ENCODE assay signal across 8 mouse cellular contexts in genomic region chr6:136531792-136532230, GRCm38 (mm10). TPM values are rescaled to one million over a fixed set of nuclear protein-coding genes. Genes with fewer than 3 reads are reported as not detected.
DNase-seq lines count a peak whose midpoint lies in the region; ATAC-seq and TF ChIP-seq lines count a peak whose summit lies in the region.

No protein-coding gene starts in this region.

- no peaks in the 10 kb centered on the region for H3K4me1 ChIP-seq in testis, adult 2 months (ENCODE audit: control insufficient read depth, insufficient read depth, low read length)
- H3K4me1 ChIP-seq in embryonic facial prominence, embryonic 12.5 days, result peaks cover 19% of the 10 kb centered on the region
- peaks cover 20% of the 10 kb centered on the region for H3K4me1 ChIP-seq in limb, embryonic 15.5 days
- H3K4me1 ChIP-seq in midbrain, embryonic 15.5 days, result peaks cover 32% of the 10 kb centered on the region

- H3K27ac ChIP-seq in testis, adult 2 months (ENCODE audit: control insufficient read depth, insufficient read depth, low read depth, low read length), result peak overlapping the region; percentile 3; the same call in 1 of the 2 replicates
- H3K27ac ChIP-seq in embryonic facial prominence, embryonic 12.5 days, result peak overlapping the region; percentile 88
- H3K27ac ChIP-seq in limb, embryonic 15.5 days, result peak overlapping the region; percentile 86
- H3K27ac ChIP-seq in midbrain, embryonic 15.5 days, result peak overlapping the region; percentile 84

- no peaks in the 10 kb centered on the region for H3K9me3 ChIP-seq in embryonic facial prominence, embryonic 12.5 days
- no peaks in the 10 kb centered on the region for H3K9me3 ChIP-seq in limb, embryonic 15.5 days
- H3K9me3 ChIP-seq in midbrain, embryonic 15.5 days, result no peaks in the 10 kb centered on the region

- no peak for DNase-seq in testis, postnatal 10 days (ENCODE audit: low spot score)
- DNase-seq in heart, postnatal 10 days, result peak; percentile 55 to 65
- no peak for DNase-seq in urinary bladder, postnatal 25 days (ENCODE audit: low spot score)
- no peak for DNase-seq in layer of hippocampus, postnatal 25 days (ENCODE audit: extremely low spot score in 1 of 2, low spot score in 1 of 2)

- WGBS in embryonic facial prominence, embryonic 12.5 days, result 54% methylated on average over 7 of the region's 7 CpGs
- 50% methylated on average over 7 of the region's 7 CpGs for WGBS in limb, embryonic 15.5 days
- WGBS in midbrain, embryonic 15.5 days, result 56% methylated on average over 7 of the region's 7 CpGs

- H3K36me3 ChIP-seq in testis, adult 2 months (ENCODE audit: control insufficient read depth, insufficient read depth, low read length), result no peaks in the 10 kb centered on the region; the same call in 1 of the 2 replicates
- no peaks in the 10 kb centered on the region for H3K36me3 ChIP-seq in embryonic facial prominence, embryonic 12.5 days
- 0 out of 2 replicates have a peak, but pooled peaks cover 6% of the 10 kb centered on the region for H3K36me3 ChIP-seq in limb, embryonic 15.5 days
- H3K36me3 ChIP-seq in midbrain, embryonic 15.5 days (replicated peaks), result no peaks in the 10 kb centered on the region

- no peak overlapping the region for H3K4me2 ChIP-seq in embryonic facial prominence, embryonic 12.5 days (replicated peaks)
- H3K4me2 ChIP-seq in limb, embryonic 15.5 days, result peak overlapping the region; percentile 26; the same call in 1 of the 2 replicates
- H3K4me2 ChIP-seq in midbrain, embryonic 15.5 days, result no peak overlapping the region

- intact Hi-C loops in heart, postnatal 10 days (cut with DNase I), result loop anchor here (1.0 kb wide), 2 partner anchors 11 to 64 kb away; no protein-coding TSS in a partner anchor

- ATAC-seq in embryonic facial prominence, embryonic 12.5 days (ENCODE audit: insufficient number of reproducible peaks, insufficient read depth, low FRiP score, low TSS enrichment), result no peak
- ATAC-seq in limb, embryonic 15.5 days (ENCODE audit: insufficient number of reproducible peaks, low FRiP score, low TSS enrichment, low read depth), result no peak
- ATAC-seq in midbrain, embryonic 15.5 days (replicated peaks), result no peak; the same call in 1 of the 2 replicates

- no peak for TF ChIP-seq CTCF in testis, adult 2 months (IDR thresholded peaks at IDR 0.05; ENCODE audit: control insufficient read depth, insufficient read depth, insufficient replicate concordance, low read depth, low read length)

- no peak overlapping the region for H3K4me3 ChIP-seq in testis, adult 2 months (ENCODE audit: control insufficient read depth, low read depth, low read length)
- no peak overlapping the region for H3K4me3 ChIP-seq in embryonic facial prominence, embryonic 12.5 days
- H3K4me3 ChIP-seq in limb, embryonic 15.5 days, result no peak overlapping the region
- no peak overlapping the region for H3K4me3 ChIP-seq in midbrain, embryonic 15.5 days

- no peak for TF ChIP-seq POLR2A in testis, adult 2 months (IDR thresholded peaks at IDR 0.05; ENCODE audit: control insufficient read depth, low read depth, low read length)

- no peak overlapping the region for H3K9ac ChIP-seq in embryonic facial prominence, embryonic 12.5 days
- no peak overlapping the region for H3K9ac ChIP-seq in limb, embryonic 15.5 days
- H3K9ac ChIP-seq in midbrain, embryonic 15.5 days, result no peak overlapping the region

- no peaks in the 10 kb centered on the region for H3K27me3 ChIP-seq in testis, adult 2 months (ENCODE audit: control insufficient read depth, insufficient read depth, low read length)
- H3K27me3 ChIP-seq in embryonic facial prominence, embryonic 12.5 days, result no peaks in the 10 kb centered on the region
- no peaks in the 10 kb centered on the region for H3K27me3 ChIP-seq in limb, embryonic 15.5 days
- no peaks in the 10 kb centered on the region for H3K27me3 ChIP-seq in midbrain, embryonic 15.5 days (replicated peaks)

RNA-seq across cellular contexts. Expression of gene Atf7ip, which starts 25.8 kb away (rescaled TPM):
- 15.9 and 16.8 TPM in 2 replicates for polyA plus RNA-seq in testis, adult 2 months (2012; rRNA removed)
- polyA plus RNA-seq in embryonic facial prominence, embryonic 12.5 days (2016; fragmentation: Nextera tagmentation; extraction: Ambion mirVana), result 54.8 and 55.1 TPM in 2 replicates
- total RNA-seq in heart, postnatal 10 days (2021), result 100 to 1,000 TPM in 1 of 2 experiments, 10 to 100 TPM in 1; 93.8 to 103 TPM
- 35.2 and 36.4 TPM in 2 replicates for polyA plus RNA-seq in limb, embryonic 15.5 days (2015; fragmentation: Nextera tagmentation; extraction: Ambion mirVana)
- polyA plus RNA-seq in midbrain, embryonic 15.5 days (2015; fragmentation: Nextera tagmentation; extraction: Ambion mirVana), result 43.4 and 44.7 TPM in 2 replicates
- 100 to 1,000 TPM; 105 to 131 TPM for total RNA-seq in layer of hippocampus, postnatal 25 days (2021)

Comparison
In these comparisons a context has a peak if more than half of its experiments do, and no peak if none do; other contexts are left out.
1. H3K27ac ChIP-seq: peak in every context shown above with its lines; median percentile 88 in embryonic facial prominence, embryonic 12.5 days; 86 in limb, embryonic 15.5 days; 84 in midbrain, embryonic 15.5 days; 3 in testis, adult 2 months.
2. DNase-seq: peak in heart, postnatal 10 days (2 of 2); none in testis, postnatal 10 days (single experiment), urinary bladder, postnatal 25 days (single experiment) and layer of hippocampus, postnatal 25 days (0 of 2).